Mouse (Mus musculus): ENCODE results near the gene Gimap4.

DNA sequence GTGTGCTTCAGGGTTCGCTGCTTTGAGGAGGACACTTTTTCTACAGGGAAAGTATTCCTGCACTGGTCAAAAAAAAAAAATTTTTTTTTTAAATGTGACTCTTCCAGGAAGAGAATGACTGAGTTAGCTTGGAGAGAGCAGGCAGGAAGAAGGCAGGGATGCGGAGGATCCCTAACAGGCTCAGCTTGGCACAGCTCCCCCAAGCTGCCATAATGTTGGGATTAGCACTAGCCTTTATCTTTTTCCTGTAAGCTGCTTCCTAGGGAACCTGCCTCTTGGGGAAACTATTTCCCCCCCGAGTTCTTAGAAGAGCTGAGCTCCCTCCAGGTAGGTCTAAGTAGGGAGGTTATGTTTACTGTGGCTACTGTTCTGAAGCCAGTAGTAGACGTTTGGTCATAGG is 457 bp downstream of the Gimap4 start:
- TF ChIP-seq POLR2A (IDR thresholded peaks at IDR 0.05; ENCODE audit: insufficient read length, low read depth) (no peak), USF1 (IDR thresholded peaks at IDR 0.05; ENCODE audit: low read depth) (no peak), TCF12 (IDR thresholded peaks at IDR 0.05; ENCODE audit: insufficient read depth, poor library complexity, severe bottlenecking) (no peak), MYOG (IDR thresholded peaks at IDR 0.05; ENCODE audit: control insufficient read depth in 1 of 3, insufficient read depth in 1 of 3, insufficient read length in 2 of 3, low read depth in 2 of 3) (no peak), MAX (IDR thresholded peaks at IDR 0.05; ENCODE audit: low read depth) (no peak), E2F4 (IDR thresholded peaks at IDR 0.05; ENCODE audit: insufficient read depth) (no peak), SRF (IDR thresholded peaks at IDR 0.05; ENCODE audit: control insufficient read depth, insufficient read length, low read depth) (no peak), POLR2AphosphoS2 (IDR thresholded peaks at IDR 0.05; ENCODE audit: insufficient read length, low read depth) (no peak), MYOD1 (IDR thresholded peaks at IDR 0.05; ENCODE audit: control insufficient read depth in 1 of 3, insufficient read length in 2 of 3, low read depth in 2 of 3) (no peak), CEBPB (IDR thresholded peaks at IDR 0.05; ENCODE audit: insufficient read depth, poor library complexity, severe bottlenecking) (no peak), REST (IDR thresholded peaks at IDR 0.05; ENCODE audit: insufficient read depth, insufficient read length) (no peak)

Measured in myocyte (in vitro differentiated cells).